Mouse (Mus musculus): Measurements from ENCODE around the gene Smarca4. TPM values are rescaled to one million over a fixed set of nuclear protein-coding genes. Genes with fewer than 3 reads are reported as not detected.
A peak's percentile ranks its signal among the peaks of the same experiment; 100 is the strongest.
"Not testable (repeated sequence)": the region's sequence is repeated elsewhere in the genome, so short reads cannot be mapped to it uniquely, and the experiment has no call there.

Gene Smarca4
- 100 to 1,000 TPM in 3 of 4 experiments, 10 to 100 TPM in 1; 96.5 to 108 (median 103) TPM for total RNA-seq (2022)

GRCm38 (mm10) chr9:21615617-21616231 is at the start of gene Smarca4:
Gene Smarca4 (plus strand): TSS chr9:21616169.
- DNase-seq (ENCODE audit: low spot score in 2 of 2), result peak; percentile 99 to 100

- DNase-seq (ENCODE audit: low spot score in 2 of 2), result no peak
Measured at GRCm38 (mm10) chr9:21566538-21566937, 49.4 kb upstream of the Smarca4 start.

GRCm38 (mm10) chr9:21567051-21567450 is 48.9 kb upstream of the Smarca4 start:
- no peak for DNase-seq (ENCODE audit: low spot score in 2 of 2)

- no peak for DNase-seq (ENCODE audit: low spot score in 2 of 2)
Measured at GRCm38 (mm10) chr9:21568657-21569255, 47.2 kb upstream of the Smarca4 start.

- DNase-seq (ENCODE audit: low spot score in 2 of 2), result no peak
Measured at GRCm38 (mm10) chr9:21574012-21574801, 41.8 kb upstream of the Smarca4 start.

GRCm38 (mm10) chr9:21575253-21575652 is 40.7 kb upstream of the Smarca4 start:
- no peak for DNase-seq (ENCODE audit: low spot score in 2 of 2)

GRCm38 (mm10) chr9:21576286-21576685 is 39.7 kb upstream of the Smarca4 start:
- DNase-seq (ENCODE audit: low spot score in 2 of 2), result no peak

- no peak for DNase-seq (ENCODE audit: low spot score in 2 of 2)
Measured at GRCm38 (mm10) chr9:21578226-21578625, 37.7 kb upstream of the Smarca4 start.

- DNase-seq (ENCODE audit: low spot score in 2 of 2), result no peak
Measured at GRCm38 (mm10) chr9:21585401-21585800, 30.6 kb upstream of the Smarca4 start.

- no peak for DNase-seq (ENCODE audit: low spot score in 2 of 2)
Measured at GRCm38 (mm10) chr9:21587678-21588349, 28.2 kb upstream of the Smarca4 start.

- no peak for DNase-seq (ENCODE audit: low spot score in 2 of 2)
Measured at GRCm38 (mm10) chr9:21588350-21588749, 27.6 kb upstream of the Smarca4 start.

- no peak for DNase-seq (ENCODE audit: low spot score in 2 of 2)
Measured at GRCm38 (mm10) chr9:21589538-21589937, 26.4 kb upstream of the Smarca4 start.

- DNase-seq (ENCODE audit: low spot score in 2 of 2), result no peak
Measured at GRCm38 (mm10) chr9:21591127-21591830, 24.7 kb upstream of the Smarca4 start.

GRCm38 (mm10) chr9:21591831-21592702 is 23.9 kb upstream of the Smarca4 start:
- DNase-seq (ENCODE audit: low spot score in 2 of 2), result no peak

- peak; percentile 92 to 93 for DNase-seq (ENCODE audit: low spot score in 2 of 2)
Measured at GRCm38 (mm10) chr9:21592703-21593121, 23.3 kb upstream of the Smarca4 start, which contains the start of the genes Timm29 and Yipf2. Gene Timm29 (plus strand): TSS chr9:21592722. Gene Yipf2 (minus strand): TSS chr9:21592828.

- peak in 1 of 2 experiments; percentile 63 for DNase-seq (ENCODE audit: low spot score in 2 of 2)
Measured at GRCm38 (mm10) chr9:21593122-21593721, 22.7 kb upstream of the Smarca4 start.

- not testable (repeated sequence) for DNase-seq (ENCODE audit: low spot score in 2 of 2)
Measured at GRCm38 (mm10) chr9:21594350-21594749, 21.6 kb upstream of the Smarca4 start.

GRCm38 (mm10) chr9:21594838-21595237 is 21.1 kb upstream of the Smarca4 start:
- DNase-seq (ENCODE audit: low spot score in 2 of 2), result no peak

- no peak for DNase-seq (ENCODE audit: low spot score in 2 of 2)
Measured at GRCm38 (mm10) chr9:21598198-21598597, 17.8 kb upstream of the Smarca4 start.

- no peak for DNase-seq (ENCODE audit: low spot score in 2 of 2)
Measured at GRCm38 (mm10) chr9:21600186-21600585, 15.8 kb upstream of the Smarca4 start.

Measured in layer of hippocampus, adult 8-10 months (tissue).